Mouse (Mus musculus): ENCODE measurements around the gene Gm20388. TPM values are rescaled to one million over a fixed set of nuclear protein-coding genes. Genes with fewer than 3 reads are reported as not detected.

Gm20388 gene
- total and polyA plus RNA-seq, 2 experiments from 2014 or later: 51.3 TPM; not detected in 1

DNA sequence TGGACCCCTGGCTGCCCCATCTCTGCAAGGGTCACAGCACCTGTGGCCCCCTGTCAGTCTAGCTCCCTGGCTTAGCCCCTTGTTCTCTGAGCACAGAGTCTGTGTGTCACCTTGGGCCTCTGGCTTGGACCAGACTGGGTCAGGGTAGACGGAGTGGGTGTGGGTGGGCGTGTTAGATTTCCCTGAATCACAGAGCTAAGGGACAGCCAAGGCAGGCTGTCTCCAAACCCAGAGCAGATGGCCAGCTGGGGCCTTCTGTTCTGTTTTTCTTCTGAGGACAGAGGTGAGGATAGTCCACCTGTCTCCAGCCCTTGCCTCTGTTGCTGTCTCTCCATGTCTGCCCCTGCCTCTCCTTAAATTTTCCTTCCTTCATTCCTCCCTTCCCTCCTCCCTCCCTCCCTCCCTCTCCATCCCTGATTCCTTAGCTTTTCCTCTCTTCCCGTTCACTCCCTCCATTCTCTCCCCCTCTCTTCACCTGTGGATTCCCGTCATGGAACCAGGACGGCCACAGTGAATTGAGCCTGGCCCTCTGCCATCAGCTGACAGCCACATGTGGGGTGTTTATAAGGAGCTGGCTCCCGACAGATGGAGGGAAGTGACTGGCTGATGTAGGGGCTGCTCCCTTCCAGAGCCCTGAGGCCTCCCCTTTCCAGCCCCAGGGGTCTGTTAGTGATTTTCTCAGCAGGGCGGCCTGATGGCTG is 1852.5 kb downstream of the Gm20388 start:
- Histone ChIP-seq H3K4me3 (ENCODE audit: low read depth, low read length) (no peak overlapping the region), H3K9me3 (ENCODE audit: low read length) (no peaks in the 10 kb centered on the region), H3K27me3 (ENCODE audit: insufficient read depth, low read length) (no peaks in the 10 kb centered on the region), H3K27ac (ENCODE audit: low read depth, low read length) (0 out of 2 replicates have a peak overlapping the region, but pooled peaks have one; percentile 21), H3K4me1 (ENCODE audit: insufficient read depth) (no peaks in the 10 kb centered on the region), H3K9ac (no peak overlapping the region), H3K4me2 (ENCODE audit: low read depth) (no peak overlapping the region), H3K36me3 (ENCODE audit: insufficient read depth) (no peaks in the 10 kb centered on the region)
- ATAC-seq: peak; percentile 71
- peak; percentile 26 for DNase-seq
- TF ChIP-seq CTCF (IDR thresholded peaks at IDR 0.05; ENCODE audit: low read depth): no peak
- WGBS: 34% methylated on average over 7 of the region's 7 CpGs

DNA sequence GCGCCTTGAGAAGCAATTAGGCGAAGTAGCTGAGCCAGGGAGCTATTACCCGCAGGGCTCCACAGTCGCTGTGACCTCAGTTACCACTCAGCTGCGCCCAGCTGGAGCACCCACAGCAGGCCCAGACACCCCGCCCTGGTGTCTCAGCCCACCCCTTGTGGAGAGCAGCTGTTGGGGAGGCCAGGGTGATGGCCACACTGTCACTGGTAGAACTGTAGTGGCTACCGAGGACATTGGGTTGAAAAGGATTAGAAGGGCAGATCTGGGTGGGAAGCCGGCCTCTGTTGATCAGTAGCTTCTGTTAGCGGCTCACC is 1853.0 kb downstream of the Gm20388 start:
- no peak overlapping the region for H3K4me2 ChIP-seq (ENCODE audit: low read depth)
- 60% methylated on average over 9 of the region's 9 CpGs for WGBS
- H3K9ac ChIP-seq: no peak overlapping the region
- H3K36me3 ChIP-seq (ENCODE audit: insufficient read depth): no peaks in the 10 kb centered on the region
- H3K27ac ChIP-seq (ENCODE audit: low read depth, low read length): 0 out of 2 replicates have a peak overlapping the region, but pooled peaks have one; percentile 21
- ATAC-seq (peak; percentile 63), DNase-seq (no peak)
- H3K4me1 ChIP-seq (ENCODE audit: insufficient read depth): no peaks in the 10 kb centered on the region
- H3K27me3 ChIP-seq (ENCODE audit: insufficient read depth, low read length): no peaks in the 10 kb centered on the region
- H3K9me3 ChIP-seq (ENCODE audit: low read length): no peaks in the 10 kb centered on the region
- no peak overlapping the region for H3K4me3 ChIP-seq (ENCODE audit: low read depth, low read length)
- TF ChIP-seq CTCF (IDR thresholded peaks at IDR 0.05; ENCODE audit: low read depth): no peak

- TF ChIP-seq CTCF (IDR thresholded peaks at IDR 0.05; ENCODE audit: low read depth): no peak
- Histone ChIP-seq H3K9me3 (ENCODE audit: low read length) (no peaks in the 10 kb centered on the region), H3K4me1 (ENCODE audit: insufficient read depth) (no peaks in the 10 kb centered on the region; the same call in 1 of the 2 replicates)
These were observed 1855.0 kb downstream of the Gm20388 start for GRCm38 (mm10) chr8:121765594-121766138.

GRCm38 (mm10) chr8:121769095-121769494 is 1858.5 kb downstream of the Gm20388 start:
- Histone ChIP-seq H3K9me3 (ENCODE audit: low read length) (no peaks in the 10 kb centered on the region), H3K27ac (ENCODE audit: low read depth, low read length) (no peak overlapping the region), H3K4me3 (ENCODE audit: low read depth, low read length) (no peak overlapping the region), H3K4me2 (ENCODE audit: low read depth) (no peak overlapping the region), H3K36me3 (ENCODE audit: insufficient read depth) (no peaks in the 10 kb centered on the region), H3K27me3 (ENCODE audit: insufficient read depth, low read length) (no peaks in the 10 kb centered on the region), H3K9ac (no peak overlapping the region), H3K4me1 (ENCODE audit: insufficient read depth) (peaks cover 4% of the 10 kb centered on the region)
- TF ChIP-seq CTCF (IDR thresholded peaks at IDR 0.05; ENCODE audit: low read depth): no peak
- ATAC-seq (no peak), DNase-seq (no peak)
- WGBS: 56% methylated on average over 3 of the region's 3 CpGs

More at GRCm38 (mm10) chr8:121765594-121766138, 1855.0 kb downstream of the Gm20388 start:
- no peaks in the 10 kb centered on the region for H3K36me3 ChIP-seq (ENCODE audit: insufficient read depth)
- H3K27ac ChIP-seq (ENCODE audit: low read depth, low read length): no peak overlapping the region
- ATAC-seq (no peak), DNase-seq (no peak)
- no peak overlapping the region for H3K4me3 ChIP-seq (ENCODE audit: low read depth, low read length)
- 74% methylated on average over 7 of the region's 7 CpGs for WGBS
- H3K4me2 ChIP-seq (ENCODE audit: low read depth): no peak overlapping the region
- H3K27me3 ChIP-seq (ENCODE audit: insufficient read depth, low read length): no peaks in the 10 kb centered on the region
- no peak overlapping the region for H3K9ac ChIP-seq

GRCm38 (mm10) chr8:121769621-121770020 is 1859.0 kb downstream of the Gm20388 start:
- Histone ChIP-seq H3K27ac (ENCODE audit: low read depth, low read length) (no peak overlapping the region), H3K27me3 (ENCODE audit: insufficient read depth, low read length) (no peaks in the 10 kb centered on the region), H3K36me3 (ENCODE audit: insufficient read depth) (no peaks in the 10 kb centered on the region), H3K9ac (no peak overlapping the region), H3K4me1 (ENCODE audit: insufficient read depth) (peaks cover 4% of the 10 kb centered on the region), H3K9me3 (ENCODE audit: low read length) (no peaks in the 10 kb centered on the region), H3K4me3 (ENCODE audit: low read depth, low read length) (no peak overlapping the region), H3K4me2 (ENCODE audit: low read depth) (no peak overlapping the region)
- WGBS: 97% methylated on average over 2 of the region's 2 CpGs
- no peak for TF ChIP-seq CTCF (IDR thresholded peaks at IDR 0.05; ENCODE audit: low read depth)
- no peak for DNase-seq
- no peak for ATAC-seq

GRCm38 (mm10) chr8:121770845-121771752 is 1860.5 kb downstream of the Gm20388 start:
- WGBS: 22% methylated on average over 19 of the region's 19 CpGs
- DNase-seq (peak; percentile 70), ATAC-seq (peak; percentile 95)
- H3K9me3 ChIP-seq (ENCODE audit: low read length): no peaks in the 10 kb centered on the region
- H3K4me2 ChIP-seq (ENCODE audit: low read depth): peak overlapping the region; percentile 37
- H3K9ac ChIP-seq: peak overlapping the region; percentile 28; the same call in 1 of the 2 replicates
- TF ChIP-seq CTCF (IDR thresholded peaks at IDR 0.05; ENCODE audit: low read depth): no peak
- peaks cover 4% of the 10 kb centered on the region for H3K4me1 ChIP-seq (ENCODE audit: insufficient read depth)
- H3K36me3 ChIP-seq (ENCODE audit: insufficient read depth): no peaks in the 10 kb centered on the region
- no peaks in the 10 kb centered on the region for H3K27me3 ChIP-seq (ENCODE audit: insufficient read depth, low read length)
- no peak overlapping the region for H3K4me3 ChIP-seq (ENCODE audit: low read depth, low read length)
- H3K27ac ChIP-seq (ENCODE audit: low read depth, low read length): peak overlapping the region; percentile 69

All from forebrain, postnatal 0 days (tissue).